Mouse (Mus musculus): ENCODE results near the gene Zmym6. TPM values are rescaled to one million over a fixed set of nuclear protein-coding genes. Genes with fewer than 3 reads are reported as not detected.

Zmym6 gene
- total RNA-seq, 2 experiments from 2014 or later = 8.0 to 8.9 TPM

- no peak for DNase-seq
Observed at GRCm38 (mm10) chr4:127123391-127123790, 46.2 kb downstream of the Zmym6 start, which contains the start of gene Tmem35b. Gene Tmem35b (plus strand): TSS chr4:127123691.

GRCm38 (mm10) chr4:127124331-127124730, 47.1 kb downstream of the Zmym6 start:
- DNase-seq = no peak
- intact Hi-C loops (cut with DNase I) = no loop called here

More at GRCm38 (mm10) chr4:127123391-127123790, 46.2 kb downstream of the Zmym6 start, which contains the start of gene Tmem35b:
- intact Hi-C loops (cut with DNase I) = no loop called here

GRCm38 (mm10) chr4:127125834-127126463, 48.8 kb downstream of the Zmym6 start:
- intact Hi-C loops (cut with DNase I) = no loop called here
- peak; percentile 76 to 83 for DNase-seq

GRCm38 (mm10) chr4:127134687-127135086, 57.5 kb downstream of the Zmym6 start:
- DNase-seq = no peak
- intact Hi-C loops (cut with DNase I) = no loop called here

- no peak for DNase-seq
- intact Hi-C loops (cut with DNase I) = no loop called here
Observed at GRCm38 (mm10) chr4:127137591-127137990, 60.4 kb downstream of the Zmym6 start.

GRCm38 (mm10) chr4:127138486-127138885, 61.3 kb downstream of the Zmym6 start:
- intact Hi-C loops (cut with DNase I) = no loop called here
- DNase-seq = no peak

GRCm38 (mm10) chr4:127150031-127150430, 72.8 kb downstream of the Zmym6 start:
- intact Hi-C loops (cut with DNase I) = no loop called here
- no peak for DNase-seq

GRCm38 (mm10) chr4:127153345-127153744, 76.2 kb downstream of the Zmym6 start:
- DNase-seq = no peak
- intact Hi-C loops (cut with DNase I) = no loop called here

GRCm38 (mm10) chr4:127155757-127156156, 78.6 kb downstream of the Zmym6 start:
- no peak for DNase-seq
- intact Hi-C loops (cut with DNase I) = no loop called here

- intact Hi-C loops (cut with DNase I) = no loop called here
- DNase-seq = no peak
Observed at GRCm38 (mm10) chr4:127157746-127158145, 80.6 kb downstream of the Zmym6 start.

- intact Hi-C loops (cut with DNase I) = no loop called here
- no peak for DNase-seq
Observed at GRCm38 (mm10) chr4:127163926-127164325, 86.7 kb downstream of the Zmym6 start.

- DNase-seq = no peak
- intact Hi-C loops (cut with DNase I) = no loop called here
Observed at GRCm38 (mm10) chr4:127167096-127167495, 89.9 kb downstream of the Zmym6 start.

GRCm38 (mm10) chr4:127167731-127168130, 90.5 kb downstream of the Zmym6 start:
- DNase-seq = no peak
- intact Hi-C loops (cut with DNase I) = no loop called here

- peak in 1 of 2 experiments; percentile 25 for DNase-seq
- intact Hi-C loops (cut with DNase I) = no loop called here
Observed at GRCm38 (mm10) chr4:127168211-127168913, 91.2 kb downstream of the Zmym6 start.

GRCm38 (mm10) chr4:127168914-127169345, 91.7 kb downstream of the Zmym6 start, which contains the start of gene Dlgap3:
Gene Dlgap3 (plus strand): TSS chr4:127169204.
- peak; percentile 20 to 22 for DNase-seq
- intact Hi-C loops (cut with DNase I) = no loop called here

GRCm38 (mm10) chr4:127169346-127170221, 92.4 kb downstream of the Zmym6 start:
- intact Hi-C loops (cut with DNase I) = no loop called here
- DNase-seq = peak in 1 of 2 experiments; percentile 6

GRCm38 (mm10) chr4:127170866-127171265, 93.7 kb downstream of the Zmym6 start:
- no peak for DNase-seq
- intact Hi-C loops (cut with DNase I) = no loop called here

- no peak for DNase-seq
- intact Hi-C loops (cut with DNase I) = no loop called here
Observed at GRCm38 (mm10) chr4:127171341-127171905, 94.2 kb downstream of the Zmym6 start.

- DNase-seq = no peak
- intact Hi-C loops (cut with DNase I) = no loop called here
Observed at GRCm38 (mm10) chr4:127172119-127172518, 94.9 kb downstream of the Zmym6 start.

GRCm38 (mm10) chr4:127172614-127173013, 95.4 kb downstream of the Zmym6 start:
- no peak for DNase-seq
- intact Hi-C loops (cut with DNase I) = no loop called here

GRCm38 (mm10) chr4:127173461-127173860, 96.3 kb downstream of the Zmym6 start:
- peak; percentile 52 to 60 for DNase-seq
- intact Hi-C loops (cut with DNase I) = no loop called here

All from heart, postnatal 36 days (tissue).